Mouse (Mus musculus) hindbrain, embryonic 14.5 days (tissue): ENCODE measurements around the gene Ccdc102a. TPM values are rescaled to one million over a fixed set of nuclear protein-coding genes. Genes with fewer than 3 reads are reported as not detected.

ENCODE experiments used
- ATAC-seq: fragments of 200-750 bp; cut with Nextera tagmentation; 2 replicates; pipeline ENCODE4 v1.8.0; 2017; ENCODE audit warnings: moderate number of reproducible peaks, mild to moderate bottlenecking, moderate TSS enrichment, moderate library complexity; ENCODE audit not compliant: low FRiP score
- DNase-seq: peaks from one replicate; pipeline ENCODE4 v3.0.0-alpha.2; 2015; ENCODE audit warnings: low spot score
- H3K27ac ChIP-seq: fragments of 300-500 bp; sonication (generic); 2 replicates; pipeline ENCODE4 v1.5.1; 2014; ENCODE audit warnings: mild to moderate bottlenecking, moderate library complexity
- H3K27me3 ChIP-seq: fragments of 300-500 bp; sonication (generic); 2 replicates; pipeline ENCODE4 v1.6.1; 2014; ENCODE audit warnings: mild to moderate bottlenecking, low read length, mixed read lengths; ENCODE audit not compliant: control insufficient read depth, insufficient read depth
- H3K36me3 ChIP-seq: fragments of 300-500 bp; sonication (generic); replicated peaks from 2 replicates; pipeline ENCODE4 v1.6.1; 2014; ENCODE audit not compliant: control insufficient read depth, insufficient read depth
- H3K4me1 ChIP-seq: fragments of 300-500 bp; sonication (generic); replicated peaks from 2 replicates; pipeline ENCODE4 v1.6.1; 2014; ENCODE audit warnings: antibody characterized with exemption, low read length, mixed read lengths; ENCODE audit not compliant: control insufficient read depth, insufficient read depth
- H3K4me2 ChIP-seq: fragments of 300-500 bp; sonication (generic); replicated peaks from 2 replicates; pipeline ENCODE4 v1.6.1; 2014; ENCODE audit warnings: mild to moderate bottlenecking, moderate library complexity
- H3K4me3 ChIP-seq: fragments of 300-500 bp; sonication (generic); replicated peaks from 2 replicates; pipeline ENCODE4 v1.5.1; 2014; ENCODE audit warnings: mild to moderate bottlenecking, low read length
- H3K9ac ChIP-seq: fragments of 300-500 bp; sonication (generic); 2 replicates; pipeline ENCODE4 v1.6.1; 2014
- H3K9me3 ChIP-seq: fragments of 300-500 bp; sonication (generic); 2 replicates; pipeline ENCODE4 v1.6.1; 2016; ENCODE audit warnings: low read length; ENCODE audit not compliant: control insufficient read depth
- WGBS: fragments of 180-500 bp; shearing (Covaris S2); extraction: QIAGEN DNeasy Blood & Tissue Kit; methylation state at CpG from one replicate; pipeline ENCODE4 v1.1.7; 2014; 5-methylcytosine and 5-hydroxymethylcytosine counted together
- polyA plus RNA-seq: library from polyadenylated mRNA; unstranded; fragments of >200 nt; fragmentation: Nextera tagmentation; extraction: Ambion mirVana; gene quantifications from 2 replicates; pipeline ENCODE4 v1.2.1, GENCODE M21; 2014

Gene Ccdc102a
- polyA plus RNA-seq, 1 experiment from 2014 or later = 9.0 TPM

DNA sequence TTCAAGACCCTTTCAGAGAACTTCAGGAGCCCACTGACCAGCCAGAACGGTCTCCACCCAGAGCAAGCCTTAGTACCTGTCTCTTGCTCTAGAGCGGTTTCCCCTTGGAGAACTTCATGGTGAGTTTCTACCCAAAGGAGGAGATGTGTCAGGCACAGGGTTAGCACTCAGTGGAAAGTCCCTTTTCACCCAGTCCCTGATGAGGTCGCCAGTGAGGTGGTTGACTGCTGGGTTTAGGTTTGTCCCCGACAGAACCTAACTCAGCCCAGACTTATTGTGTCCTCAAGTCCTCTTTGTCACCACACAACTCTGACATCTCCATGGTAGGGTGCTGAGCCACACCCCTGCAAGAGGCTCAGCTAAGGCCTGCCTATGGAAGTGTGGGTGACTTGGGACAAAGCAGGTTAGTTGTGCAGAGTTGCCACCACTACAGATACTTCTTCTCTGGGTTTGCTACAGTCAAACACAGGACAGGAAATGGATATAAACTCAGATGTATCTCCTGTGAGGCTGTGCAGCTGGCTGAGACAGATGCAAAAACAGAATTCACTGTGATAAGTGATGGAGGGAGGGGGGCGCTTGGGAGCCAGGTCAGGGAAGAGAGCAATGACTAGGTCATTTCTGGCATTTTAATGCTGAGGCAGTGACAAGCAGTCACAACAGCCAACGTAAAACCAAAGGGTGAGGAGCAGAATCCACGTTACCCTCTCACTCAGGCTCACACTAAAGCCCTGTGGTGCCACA, 35.9 kb upstream of the Ccdc102a start:
- 70% methylated on average over 7 of the region's 7 CpGs for WGBS

DNA sequence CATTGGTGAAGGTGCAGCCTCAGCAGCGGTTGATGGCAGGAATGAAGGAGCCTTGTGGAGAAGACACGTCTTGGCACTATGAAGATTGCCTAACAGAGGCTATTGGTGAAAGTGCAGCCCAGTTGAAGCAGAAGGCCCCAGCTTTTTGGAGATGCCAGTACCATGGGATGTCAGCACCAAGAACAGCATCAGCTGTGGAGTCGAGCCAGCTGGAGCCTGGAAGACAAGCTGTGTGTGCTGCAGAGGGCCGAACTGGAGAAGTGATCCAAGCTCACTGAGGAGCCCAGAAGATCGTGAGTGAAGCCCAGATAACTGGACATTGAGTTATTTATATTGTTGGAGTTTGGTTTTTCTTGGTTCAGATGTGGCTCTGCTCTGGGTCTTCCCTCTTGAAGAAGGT, 34.2 kb upstream of the Ccdc102a start:
- no peaks in the 10 kb centered on the region for H3K27me3 ChIP-seq
- H3K4me3 ChIP-seq = no peak overlapping the region
- H3K4me2 ChIP-seq = no peak overlapping the region
- 86% methylated on average over 5 of the region's 5 CpGs for WGBS
- no peak for DNase-seq
- H3K36me3 ChIP-seq = no peaks in the 10 kb centered on the region
- H3K9ac ChIP-seq = no peak overlapping the region
- H3K9me3 ChIP-seq = no peaks in the 10 kb centered on the region
- ATAC-seq = no peak
- H3K4me1 ChIP-seq = no peaks in the 10 kb centered on the region
- no peak overlapping the region for H3K27ac ChIP-seq

More for the DNA sequence above, 35.9 kb upstream of the Ccdc102a start:
- no peak for DNase-seq
- no peaks in the 10 kb centered on the region for H3K27me3 ChIP-seq
- H3K4me2 ChIP-seq = no peak overlapping the region
- ATAC-seq = no peak
- no peaks in the 10 kb centered on the region for H3K4me1 ChIP-seq
- H3K4me3 ChIP-seq = no peak overlapping the region
- H3K27ac ChIP-seq = no peak overlapping the region
- H3K36me3 ChIP-seq = no peaks in the 10 kb centered on the region
- H3K9ac ChIP-seq = no peak overlapping the region; the same call in 1 of the 2 replicates
- H3K9me3 ChIP-seq = no peaks in the 10 kb centered on the region

DNA sequence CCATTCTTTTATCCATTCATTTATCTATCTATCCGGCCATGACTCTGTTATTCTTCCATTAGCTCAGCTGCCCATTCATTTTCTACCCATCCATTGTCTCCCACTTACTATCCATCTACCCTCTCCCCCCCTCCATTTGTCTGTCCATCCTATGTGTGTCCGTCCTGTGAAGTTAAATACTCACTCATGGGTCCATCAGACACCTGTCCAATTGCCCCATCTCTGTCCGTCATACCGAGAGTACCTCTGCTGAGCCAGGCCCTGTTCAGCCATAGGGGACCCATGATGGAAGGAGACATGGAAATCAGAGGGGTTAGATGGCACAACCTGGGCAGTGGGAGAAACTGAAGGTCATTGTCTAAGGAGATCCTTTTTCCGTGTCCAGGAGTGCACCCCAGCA, 32.6 kb upstream of the Ccdc102a start:
- Histone ChIP-seq H3K27ac (peak overlapping the region; percentile 20; the same call in 1 of the 2 replicates), H3K27me3 (no peaks in the 10 kb centered on the region), H3K4me1 (no peaks in the 10 kb centered on the region), H3K9ac (no peak overlapping the region), H3K4me3 (no peak overlapping the region), H3K9me3 (no peaks in the 10 kb centered on the region), H3K4me2 (no peak overlapping the region), H3K36me3 (no peaks in the 10 kb centered on the region)
- DNase-seq (no peak), ATAC-seq (peak; percentile 33)
- 73% methylated on average over 5 of the region's 5 CpGs for WGBS

DNA sequence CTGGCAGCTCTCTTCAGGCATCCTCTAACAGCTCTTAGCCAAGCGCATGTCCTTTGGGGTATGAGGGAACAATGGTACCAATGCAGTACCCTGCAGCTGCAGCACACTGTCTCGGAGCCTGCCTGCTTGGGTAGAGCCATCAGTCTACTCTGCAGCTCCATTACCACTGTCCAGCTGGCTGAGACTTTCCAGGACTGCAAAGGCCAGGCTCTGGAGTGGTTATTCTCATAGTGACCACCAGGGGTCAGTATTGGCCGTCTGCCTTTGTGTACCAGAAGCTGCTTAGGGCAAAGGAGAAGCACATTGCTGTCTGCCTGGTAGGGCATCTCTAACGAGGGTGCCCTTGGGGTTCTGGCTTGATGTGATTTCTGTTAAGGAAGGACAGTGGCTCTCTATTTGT, 32.1 kb upstream of the Ccdc102a start:
- H3K27ac ChIP-seq = 0 out of 2 replicates have a peak overlapping the region, but pooled peaks have one; percentile 20
- 17% methylated on average over 4 of the region's 4 CpGs for WGBS

DNA sequence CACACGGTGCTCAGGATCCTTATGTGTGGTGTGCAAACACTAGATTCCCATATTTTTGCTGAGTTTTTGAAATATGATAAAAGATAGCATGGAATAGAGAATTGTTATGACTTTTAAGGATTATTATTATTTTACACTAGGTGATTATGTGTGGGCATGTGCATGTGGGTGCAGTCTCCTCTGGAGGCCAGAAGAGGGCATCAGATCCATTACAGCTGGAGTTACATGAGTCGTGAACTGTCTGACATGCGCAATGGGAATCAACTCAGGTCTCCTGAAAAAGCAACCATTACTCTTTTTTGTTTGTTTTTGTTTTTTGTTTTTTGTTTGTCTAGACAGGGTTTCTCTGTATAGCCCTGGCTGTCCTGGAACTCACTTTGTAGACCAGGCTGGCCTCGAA, 31.1 kb upstream of the Ccdc102a start:
- no peak overlapping the region for H3K4me3 ChIP-seq
- no peaks in the 10 kb centered on the region for H3K36me3 ChIP-seq
- H3K27ac ChIP-seq = no peak overlapping the region
- DNase-seq (no peak), ATAC-seq (no peak)
- no peaks in the 10 kb centered on the region for H3K9me3 ChIP-seq
- 93% methylated on average over 4 of the region's 4 CpGs for WGBS
- H3K4me2 ChIP-seq = no peak overlapping the region
- no peak overlapping the region for H3K9ac ChIP-seq
- H3K27me3 ChIP-seq = no peaks in the 10 kb centered on the region
- no peaks in the 10 kb centered on the region for H3K4me1 ChIP-seq

More for the DNA sequence above, 32.1 kb upstream of the Ccdc102a start:
- Histone ChIP-seq H3K4me3 (no peak overlapping the region), H3K9ac (no peak overlapping the region), H3K4me2 (no peak overlapping the region), H3K4me1 (no peaks in the 10 kb centered on the region), H3K36me3 (no peaks in the 10 kb centered on the region), H3K9me3 (no peaks in the 10 kb centered on the region), H3K27me3 (no peaks in the 10 kb centered on the region)
- ATAC-seq (peak; percentile 81), DNase-seq (peak; percentile 89)

DNA sequence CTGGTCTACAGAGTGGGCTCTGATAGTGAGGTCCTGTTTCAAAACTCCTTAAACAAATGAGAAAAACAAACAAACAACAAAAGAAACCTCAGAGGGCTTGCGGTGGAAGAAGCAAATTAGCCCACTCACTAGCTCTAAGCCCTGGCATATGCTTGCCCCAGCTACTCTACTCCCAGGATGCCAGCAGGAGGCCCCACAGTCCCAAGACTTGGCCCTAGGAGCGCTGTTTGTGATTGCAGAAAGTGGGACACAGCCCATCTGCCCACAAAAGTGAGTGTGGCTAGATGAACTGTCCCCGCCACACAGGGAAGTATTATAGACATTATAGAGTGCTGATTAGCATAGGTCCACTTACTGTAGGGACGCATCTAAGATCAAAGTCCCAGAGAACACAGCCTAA, 30.5 kb upstream of the Ccdc102a start:
- no peak overlapping the region for H3K4me2 ChIP-seq
- no peaks in the 10 kb centered on the region for H3K27me3 ChIP-seq
- no peak for DNase-seq
- 80% methylated on average over 4 of the region's 4 CpGs for WGBS
- H3K9ac ChIP-seq = no peak overlapping the region
- H3K36me3 ChIP-seq = no peaks in the 10 kb centered on the region
- no peaks in the 10 kb centered on the region for H3K9me3 ChIP-seq
- no peak overlapping the region for H3K4me3 ChIP-seq
- no peaks in the 10 kb centered on the region for H3K4me1 ChIP-seq
- no peak overlapping the region for H3K27ac ChIP-seq
- ATAC-seq = no peak

DNA sequence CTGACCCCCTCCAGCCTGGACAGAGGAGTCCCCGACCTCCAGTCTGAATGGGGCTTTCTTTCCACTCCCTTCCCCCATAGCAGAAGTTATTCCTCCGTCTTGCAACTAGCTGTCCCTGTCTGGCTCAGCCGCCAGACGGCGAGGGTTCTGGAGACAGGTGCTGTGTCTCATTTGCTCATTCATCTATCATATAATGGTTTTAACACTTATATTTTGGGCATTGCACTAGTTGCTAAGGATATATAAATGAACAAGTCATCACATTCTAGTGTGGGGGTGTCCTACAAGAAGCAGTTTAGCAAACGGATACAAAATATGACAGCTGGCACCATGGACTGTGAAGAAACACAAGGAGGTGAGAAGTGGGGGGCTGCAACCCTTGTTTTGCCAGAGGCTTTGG, 27.3 kb upstream of the Ccdc102a start:
- no peak for DNase-seq

DNA sequence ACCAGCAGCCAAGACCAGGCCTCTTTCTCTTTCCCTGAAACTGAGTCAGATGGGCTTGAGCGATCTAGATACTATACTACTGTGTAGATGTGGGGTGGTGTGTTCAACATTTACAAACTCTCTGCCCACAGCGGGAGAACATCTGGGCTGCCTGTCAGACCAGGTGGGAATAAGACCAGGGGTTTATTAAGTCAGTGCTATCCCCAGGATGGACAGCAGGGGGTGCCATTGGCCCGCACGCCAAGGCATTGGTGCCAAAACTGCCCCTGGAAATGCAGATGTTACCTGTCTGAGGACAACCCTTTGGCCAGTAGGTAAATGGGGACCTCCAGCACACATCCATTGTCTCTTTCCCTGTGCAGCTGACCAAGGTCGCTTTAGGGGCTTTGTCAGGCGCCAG, 24.7 kb upstream of the Ccdc102a start:
- H3K4me1 ChIP-seq = no peaks in the 10 kb centered on the region
- H3K9ac ChIP-seq = no peak overlapping the region
- no peaks in the 10 kb centered on the region for H3K9me3 ChIP-seq
- H3K4me3 ChIP-seq = no peak overlapping the region
- 10% methylated on average over 6 of the region's 6 CpGs for WGBS
- peak; percentile 80 for DNase-seq
- H3K4me2 ChIP-seq = no peak overlapping the region
- H3K36me3 ChIP-seq = no peaks in the 10 kb centered on the region
- no peak for ATAC-seq
- no peaks in the 10 kb centered on the region for H3K27me3 ChIP-seq
- H3K27ac ChIP-seq = no peak overlapping the region

More for the DNA sequence above, 27.3 kb upstream of the Ccdc102a start:
- Histone ChIP-seq H3K27me3 (no peaks in the 10 kb centered on the region), H3K4me1 (no peaks in the 10 kb centered on the region), H3K9ac (no peak overlapping the region), H3K36me3 (no peaks in the 10 kb centered on the region), H3K4me3 (no peak overlapping the region), H3K9me3 (no peaks in the 10 kb centered on the region), H3K27ac (no peak overlapping the region), H3K4me2 (no peak overlapping the region)
- WGBS = 48% methylated on average over 6 of the region's 6 CpGs
- no peak for ATAC-seq

DNA sequence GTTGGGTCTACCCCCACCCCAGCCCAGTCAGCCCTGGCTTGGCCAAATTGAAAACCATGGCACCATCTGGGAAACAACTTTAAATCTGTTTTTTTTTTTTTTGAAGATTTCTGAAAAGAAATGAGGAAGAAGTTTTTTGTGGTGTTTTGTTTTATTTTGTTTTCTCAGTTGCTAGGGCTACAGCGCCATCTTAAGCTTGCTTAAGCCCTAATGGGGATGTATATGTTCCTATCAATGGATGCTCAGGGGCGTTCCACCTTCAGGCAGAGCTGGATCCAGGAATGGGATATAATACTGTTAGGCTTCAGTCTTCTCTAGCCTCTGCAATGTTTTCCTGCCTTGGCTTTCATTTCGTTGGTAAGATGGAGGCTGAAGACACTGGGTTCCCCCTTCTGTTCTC, 17.3 kb upstream of the Ccdc102a start:
- no peaks in the 10 kb centered on the region for H3K9me3 ChIP-seq
- no peak overlapping the region for H3K4me3 ChIP-seq
- H3K27me3 ChIP-seq = no peaks in the 10 kb centered on the region
- ATAC-seq = no peak
- H3K9ac ChIP-seq = no peak overlapping the region
- no peak overlapping the region for H3K27ac ChIP-seq
- WGBS = 80% methylated on average over 3 of the region's 3 CpGs
- no peaks in the 10 kb centered on the region for H3K4me1 ChIP-seq
- H3K4me2 ChIP-seq = no peak overlapping the region
- no peaks in the 10 kb centered on the region for H3K36me3 ChIP-seq
- no peak for DNase-seq

DNA sequence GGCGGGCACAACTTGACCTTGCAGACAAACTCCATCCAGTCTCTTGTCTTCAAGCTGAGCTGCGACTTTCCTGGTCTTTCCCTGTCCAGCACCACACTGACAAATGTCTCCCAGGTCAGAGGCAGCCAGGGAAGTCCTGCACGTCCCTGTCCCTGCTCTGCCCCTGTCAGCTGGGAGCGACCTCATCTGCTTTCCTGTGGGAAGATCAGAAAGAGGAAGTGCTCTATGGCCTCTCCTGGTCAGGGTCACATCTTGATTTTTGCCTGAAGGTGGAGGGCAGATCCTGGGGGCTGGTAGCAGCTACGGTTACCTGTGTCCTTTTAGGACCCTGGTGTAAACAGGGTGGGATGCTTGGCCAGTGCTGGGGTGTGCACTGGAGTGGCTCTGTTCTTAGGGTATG, 16.0 kb upstream of the Ccdc102a start:
- WGBS = 61% methylated on average over 5 of the region's 5 CpGs
- ATAC-seq = no peak

More for the DNA sequence above, 16.0 kb upstream of the Ccdc102a start:
- Histone ChIP-seq H3K9me3 (no peaks in the 10 kb centered on the region), H3K36me3 (no peaks in the 10 kb centered on the region), H3K27ac (no peak overlapping the region), H3K4me2 (no peak overlapping the region), H3K4me1 (no peaks in the 10 kb centered on the region), H3K4me3 (no peak overlapping the region), H3K9ac (no peak overlapping the region), H3K27me3 (no peaks in the 10 kb centered on the region)
- no peak for DNase-seq
